Mouse (Mus musculus) MEL (cell line): Measurements from ENCODE around the gene Map2k1. TPM values are rescaled to one million over a fixed set of nuclear protein-coding genes. Genes with fewer than 3 reads are reported as not detected.
A peak's percentile ranks its signal among the peaks of the same experiment; 100 is the strongest.
"Not testable (repeated sequence)": the region's sequence is repeated elsewhere in the genome, so short reads cannot be mapped to it uniquely, and the experiment has no call there.

Experiments used
- DNase-seq: peaks from one replicate; pipeline ENCODE4 v3.0.0; 2011; ENCODE audit warnings: low read depth, low spot score
- H3K27ac ChIP-seq: 2 replicates; pipeline ENCODE4 v1.5.1; 2012; ENCODE audit warnings: low read depth, mild to moderate bottlenecking, control low read depth, low read length, moderate library complexity; ENCODE audit not compliant: control insufficient read depth
- H3K27me3 ChIP-seq, 2 experiments: fragments of 150-350 bp in 1 of 2; sonication (generic) in 1 of 2; 2 replicates each; pipeline ENCODE4 v1.6.1; 2012; ENCODE audit warnings: low read length in 2 of 2, mild to moderate bottlenecking in 2 of 2, improper control_type of control experiment in 1 of 2, moderate library complexity in 1 of 2; ENCODE audit not compliant: insufficient read depth in 2 of 2, control insufficient read depth in 1 of 2
- H3K36me3 ChIP-seq, 2 experiments: 2 replicates each; pipeline ENCODE4 v1.6.1; 2012 to 2014; ENCODE audit warnings: low read length in 2 of 2, improper control_type of control experiment in 1 of 2, inconsistent platforms in 1 of 2, mild to moderate bottlenecking in 1 of 2; ENCODE audit not compliant: insufficient read depth in 2 of 2, control insufficient read depth in 1 of 2
- H3K4me1 ChIP-seq, 2 experiments: fragments of 150-350 bp in 1 of 2; sonication (generic) in 1 of 2; 2 replicates each; pipeline ENCODE4 v1.6.1; 2012; ENCODE audit warnings: low read length in 2 of 2, improper control_type of control experiment in 1 of 2, mild to moderate bottlenecking in 1 of 2; ENCODE audit not compliant: insufficient read depth in 2 of 2, control insufficient read depth in 1 of 2
- H3K4me3 ChIP-seq, 2 experiments: fragments of 150-350 bp in 1 of 2; sonication (generic) in 1 of 2; 2 replicates each; pipeline ENCODE4 v1.5.1; 2012; ENCODE audit warnings: low read depth in 2 of 2, low read length in 2 of 2, mild to moderate bottlenecking in 2 of 2, moderate library complexity in 2 of 2, control low read depth in 1 of 2, improper control_type of control experiment in 1 of 2; ENCODE audit not compliant: control insufficient read depth in 1 of 2, insufficient read depth in 1 of 2
- H3K79me2 ChIP-seq: 2 replicates; pipeline ENCODE4 v1.6.1; 2012; ENCODE audit warnings: mild to moderate bottlenecking, low read length, moderate library complexity; ENCODE audit not compliant: control insufficient read depth, poor library complexity, insufficient read depth
- H3K9ac ChIP-seq: 2 replicates; pipeline ENCODE4 v1.6.1; 2012; ENCODE audit warnings: low read depth, mild to moderate bottlenecking, control low read depth, low read length, moderate library complexity; ENCODE audit not compliant: control insufficient read depth, poor library complexity, severe bottlenecking
- H3K9me3 ChIP-seq: fragments of 150-350 bp; sonication (generic); replicated peaks from 2 replicates; pipeline ENCODE4 v1.6.1; 2012; ENCODE audit warnings: mild to moderate bottlenecking, low read length, improper control_type of control experiment, moderate library complexity; ENCODE audit not compliant: insufficient read depth
- CHD1 ChIP-seq: IDR thresholded peaks from 2 replicates; pipeline ENCODE4 v1.6.1; 2012; ENCODE audit warnings: low read depth, mild to moderate bottlenecking, inconsistent platforms, low read length, improper control_type of control experiment
- EP300 ChIP-seq, 2 experiments: IDR thresholded peaks; 2 replicates each; pipeline ENCODE4 v1.6.1; 2011; ENCODE audit warnings: improper control_type of control experiment in 2 of 2, low read length in 2 of 2, low read depth in 1 of 2, mild to moderate bottlenecking in 1 of 2
- GABPA ChIP-seq: IDR thresholded peaks from 2 replicates; pipeline ENCODE4 v1.6.1; 2012; ENCODE audit warnings: low read depth, mild to moderate bottlenecking, inconsistent platforms, low read length, improper control_type of control experiment, moderate library complexity
- GATA1 ChIP-seq: IDR thresholded peaks from 2 replicates; pipeline ENCODE4 v1.6.1; 2011; ENCODE audit warnings: low read depth, low read length, improper control_type of control experiment
- JUND ChIP-seq: IDR thresholded peaks from 2 replicates; pipeline ENCODE4 v1.6.1; 2011; ENCODE audit warnings: low read depth, mild to moderate bottlenecking, improper control_type of control experiment, low read length
- MAX ChIP-seq: IDR thresholded peaks from 2 replicates; pipeline ENCODE4 v1.6.1; 2011; ENCODE audit warnings: low read length, improper control_type of control experiment
- MEF2A ChIP-seq: IDR thresholded peaks from 2 replicates; pipeline ENCODE4 v1.6.1; 2014; ENCODE audit warnings: low read depth, mild to moderate bottlenecking, inconsistent platforms, low read length, improper control_type of control experiment; ENCODE audit not compliant: poor library complexity, insufficient replicate concordance, severe bottlenecking; ENCODE audit errors: extremely low read depth
- MYC ChIP-seq: IDR thresholded peaks from 2 replicates; pipeline ENCODE4 v1.6.1; 2011; ENCODE audit warnings: low read depth, mild to moderate bottlenecking, low read length, improper control_type of control experiment, moderate library complexity
- NELFE ChIP-seq: IDR thresholded peaks from 2 replicates; pipeline ENCODE4 v1.6.1; 2011; ENCODE audit warnings: low read depth, low read length, improper control_type of control experiment
- RCOR1 ChIP-seq: IDR thresholded peaks from 2 replicates; pipeline ENCODE4 v1.6.1; 2012; ENCODE audit warnings: low read depth, mild to moderate bottlenecking, inconsistent platforms, low read length, improper control_type of control experiment
- TAL1 ChIP-seq: IDR thresholded peaks from 2 replicates; pipeline ENCODE4 v1.6.1; 2012; ENCODE audit warnings: mild to moderate bottlenecking, inconsistent platforms, low read length, moderate library complexity, mixed read lengths
- TBP ChIP-seq: IDR thresholded peaks from 2 replicates; pipeline ENCODE4 v1.8.0; 2011; ENCODE audit warnings: low read depth, low read length, improper control_type of control experiment
- ZC3H11A ChIP-seq: IDR thresholded peaks from 2 replicates; pipeline ENCODE4 v1.6.1; 2012; ENCODE audit warnings: low read depth, mild to moderate bottlenecking, inconsistent platforms, low read length, improper control_type of control experiment
- ZKSCAN1 ChIP-seq: IDR thresholded peaks from 2 replicates; pipeline ENCODE4 v1.6.1; 2012; ENCODE audit warnings: low read depth, mild to moderate bottlenecking, inconsistent platforms, low read length, improper control_type of control experiment, moderate library complexity
- polyA plus RNA-seq, 2 experiments: library from polyadenylated mRNA; stranded (reverse) in 1 of 2; unstranded in 1 of 2; fragments of >175 nt in 1 of 2; fragments of >200 nt in 1 of 2; gene quantifications; 2 replicates each; pipeline versions ENCODE4 v1.2.1 to v1.2.4; 2012; ENCODE audit warnings: low replicate concordance in 2 of 2, low read depth in 1 of 2; ENCODE audit not compliant: insufficient read length in 2 of 2, insufficient read depth in 1 of 2, missing spikeins in 1 of 2
- total RNA-seq: library from RNA; depleted of rRNA; stranded (reverse); fragments of 300-350 nt; gene quantifications from 2 replicates; pipeline ENCODE4 v1.2.3, GENCODE M21; 2012

Map2k1 gene
- total and polyA plus RNA-seq, 3 experiments, result 29.2 to 48.0 TPM; not detected in 1

DNA sequence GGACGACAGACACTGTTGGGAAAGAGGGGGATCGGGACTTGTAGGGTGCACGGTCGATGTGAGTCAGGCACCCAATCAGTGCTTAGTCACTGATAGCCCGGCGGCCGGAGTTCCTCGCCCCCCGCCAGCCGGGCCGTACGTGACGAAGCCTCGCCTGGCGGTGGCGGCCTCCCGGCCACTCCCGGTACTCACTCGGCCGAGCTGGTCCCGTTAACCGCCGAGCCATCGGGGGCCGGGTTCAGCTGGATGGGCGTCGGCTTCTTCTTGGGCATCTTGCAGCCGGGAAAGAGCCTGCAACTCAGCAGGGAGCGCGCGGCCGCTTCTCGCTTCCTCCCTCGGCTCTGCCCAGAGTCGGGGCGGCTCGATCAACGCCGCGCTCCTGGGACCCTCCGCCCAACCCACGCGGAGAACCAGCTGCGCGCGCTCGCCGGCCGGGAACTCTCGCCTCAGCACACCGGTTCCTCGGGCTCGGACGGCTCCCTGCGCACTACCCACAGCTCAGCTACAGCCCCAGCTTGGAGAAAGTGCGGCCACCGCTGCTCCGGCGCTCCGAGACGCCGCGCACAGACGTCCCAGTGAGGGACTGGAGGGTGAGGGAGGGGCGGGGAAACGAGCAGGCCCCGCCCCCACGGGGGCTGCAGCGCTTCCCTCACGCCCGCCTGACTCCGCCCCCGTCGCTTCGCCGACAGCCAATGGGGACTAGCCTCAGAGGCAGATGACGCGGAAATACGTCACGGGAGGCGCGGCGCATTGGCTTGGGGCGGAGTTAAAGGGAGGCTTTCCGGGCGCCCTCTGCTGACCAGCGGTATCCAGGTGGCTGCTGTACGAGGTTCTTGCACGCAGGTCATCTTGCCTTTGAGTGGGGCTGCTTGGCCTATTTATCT lies at the start of gene Map2k1 (continued):
- TF ChIP-seq CHD1, result peak; percentile 19; the same call in 1 of the 2 replicates
- TF ChIP-seq ZC3H11A, result no peak
- TF ChIP-seq ZKSCAN1, result no peak
- no peak for TF ChIP-seq GABPA
- TF ChIP-seq NELFE, result peak; percentile 94

GRCm38 (mm10) chr9:64303086-64303485 lies 49.7 kb upstream of the Map2k1 start:
- not testable (repeated sequence) for H3K27me3 ChIP-seq, H3K79me2 ChIP-seq, DNase-seq, H3K4me3 ChIP-seq, H3K9me3 ChIP-seq, H3K4me1 ChIP-seq, H3K27ac ChIP-seq, H3K9ac ChIP-seq
- H3K36me3 ChIP-seq, result peaks cover 10 to 47% of the 10 kb centered on the region in 2 experiments

DNA sequence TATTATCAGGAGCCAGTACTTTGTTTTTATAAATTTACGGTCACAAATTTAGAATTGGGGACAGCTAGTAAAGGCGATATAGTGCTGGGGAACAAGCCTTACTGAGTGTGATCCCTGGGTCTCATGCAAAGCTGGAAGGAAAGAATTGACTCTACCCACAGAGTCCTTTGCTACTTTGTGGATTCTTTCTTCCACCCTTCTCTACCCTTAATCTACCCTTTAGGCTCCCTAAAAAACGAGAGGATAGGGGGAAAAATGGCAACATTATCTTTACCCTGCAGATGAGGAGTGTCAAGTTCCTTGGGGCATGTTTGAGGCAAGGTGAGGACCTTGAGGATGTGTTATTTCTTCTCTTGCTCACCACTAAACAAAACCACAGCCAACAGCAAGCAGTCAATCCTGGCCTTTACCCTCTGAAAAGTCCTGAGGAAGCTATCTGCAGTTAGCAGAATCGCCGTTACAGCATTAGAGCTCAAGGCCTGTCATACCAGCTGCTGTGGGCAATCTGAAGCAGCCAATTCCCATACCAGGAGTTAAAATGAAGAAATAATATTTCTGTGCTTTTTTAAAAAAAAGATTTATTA lies 29.1 kb upstream of the Map2k1 start:
- H3K9me3 ChIP-seq, result no peaks in the 10 kb centered on the region
- TF ChIP-seq TBP, result 0 out of 2 replicates have a peak, but pooled peaks have one; percentile 8
- TF ChIP-seq CHD1, result peak; percentile 65; the same call in 1 of the 2 replicates
- TF ChIP-seq MYC, result no peak
- TF ChIP-seq MAX, result 0 out of 2 replicates have a peak, but pooled peaks have one; percentile 17
- peak; percentile 83 for TF ChIP-seq TAL1
- TF ChIP-seq JUND, result 0 out of 2 replicates have a peak, but pooled peaks have one; percentile 31
- TF ChIP-seq ZC3H11A, result no peak
- no peak for TF ChIP-seq MEF2A
- peak; percentile 23 to 24; a peak in 2 of 4 replicates for TF ChIP-seq EP300 (IDR thresholded peaks at IDR 0.05; ENCODE audit: low read depth in 1 of 2, low read length in 2 of 2)
- peak; percentile 51 for TF ChIP-seq RCOR1
- TF ChIP-seq GATA1, result 0 out of 2 replicates have a peak, but pooled peaks have one; percentile 3
- TF ChIP-seq, all 39 proteins: peak for 8
- Histone ChIP-seq H3K4me3 (peak overlapping the region; percentile 63 to 99), H3K27ac (peak overlapping the region; percentile 93), H3K27me3 (no peaks in the 10 kb centered on the region), H3K4me1 (peaks cover 3 to 11% of the 10 kb centered on the region in 2 experiments; a peak in 2 of 4 replicates), H3K79me2 (peaks cover 38% of the 10 kb centered on the region), H3K36me3 (peaks cover 0 to 25% of the 10 kb centered on the region in 2 experiments), H3K9ac (peak overlapping the region; percentile 99)
- DNase-seq, result peak; percentile 72
